Mouse (Mus musculus) kidney, postnatal 14 days (tissue): Measurements from ENCODE around the gene Cdc40.

Source experiments
- DNase-seq: peaks from one replicate; pipeline ENCODE4 v3.0.0; 2022; ENCODE audit warnings: mixed read lengths

The Cdc40 gene

DNA sequence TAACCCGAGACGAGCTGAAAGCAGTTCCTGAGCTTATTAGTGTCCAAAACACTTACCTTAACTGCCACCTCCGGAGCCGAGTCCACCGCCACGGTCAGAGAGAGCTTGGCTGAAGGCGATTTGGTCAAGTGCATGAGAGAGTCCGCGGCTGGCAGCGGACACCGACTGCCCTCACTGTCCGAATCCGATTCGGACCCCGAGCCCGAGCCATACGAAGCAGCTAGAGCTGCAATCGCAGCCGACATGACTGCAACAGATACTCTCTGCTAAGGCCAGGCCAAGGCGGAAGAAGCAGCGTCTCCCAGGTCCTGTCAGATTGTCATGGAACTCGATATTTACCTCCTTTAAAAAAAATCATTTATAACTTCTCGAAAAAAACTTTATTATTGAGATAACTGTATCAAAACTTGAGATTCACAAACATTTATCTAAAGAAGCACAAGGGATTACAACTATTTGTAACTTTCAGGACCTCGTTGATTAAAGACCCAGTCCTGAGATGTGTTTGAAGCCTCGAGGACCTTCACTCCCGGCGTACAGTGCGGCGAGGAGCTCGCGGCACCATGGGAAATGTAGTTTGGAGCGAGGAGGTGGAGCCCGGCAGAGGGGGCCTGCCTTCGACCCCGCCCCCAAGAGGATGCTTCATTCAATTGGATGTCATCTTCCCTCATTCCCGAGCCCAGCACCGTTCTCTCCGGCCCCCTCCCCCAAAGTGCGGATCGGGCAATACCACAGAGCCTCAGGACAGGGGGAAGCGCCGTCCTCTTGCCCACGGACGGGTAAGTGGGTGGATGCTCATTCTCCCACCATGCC is at the start of gene Cdc40, which contains the start of gene Wasf1:
Cdc40 (minus strand) TSS at position 481 of the 813 bp plus-strand sequence.
Wasf1 (plus strand) TSS at position 645 of the 813 bp plus-strand sequence.
- peak; percentile 98 for DNase-seq

DNA sequence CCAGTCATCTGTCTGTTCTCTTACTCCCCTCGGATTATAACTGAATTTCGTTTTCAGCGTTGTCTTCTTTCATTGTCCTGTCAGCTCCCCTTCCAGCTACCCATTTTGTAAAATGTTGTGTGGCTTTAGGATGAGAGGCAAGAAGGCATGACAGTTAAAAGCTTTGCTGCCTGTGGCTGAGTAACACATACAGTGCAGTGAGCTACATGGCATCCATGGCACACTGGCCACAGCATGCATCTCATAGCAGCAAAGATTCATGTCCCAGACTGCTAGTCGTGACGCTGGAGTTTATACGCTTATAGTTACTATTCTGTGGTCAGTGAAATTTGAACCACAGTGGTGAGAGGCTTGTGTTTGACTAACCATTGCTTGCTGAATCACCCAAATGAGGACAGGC is 36.4 kb upstream of the Cdc40 start:
- DNase-seq = no peak

DNA sequence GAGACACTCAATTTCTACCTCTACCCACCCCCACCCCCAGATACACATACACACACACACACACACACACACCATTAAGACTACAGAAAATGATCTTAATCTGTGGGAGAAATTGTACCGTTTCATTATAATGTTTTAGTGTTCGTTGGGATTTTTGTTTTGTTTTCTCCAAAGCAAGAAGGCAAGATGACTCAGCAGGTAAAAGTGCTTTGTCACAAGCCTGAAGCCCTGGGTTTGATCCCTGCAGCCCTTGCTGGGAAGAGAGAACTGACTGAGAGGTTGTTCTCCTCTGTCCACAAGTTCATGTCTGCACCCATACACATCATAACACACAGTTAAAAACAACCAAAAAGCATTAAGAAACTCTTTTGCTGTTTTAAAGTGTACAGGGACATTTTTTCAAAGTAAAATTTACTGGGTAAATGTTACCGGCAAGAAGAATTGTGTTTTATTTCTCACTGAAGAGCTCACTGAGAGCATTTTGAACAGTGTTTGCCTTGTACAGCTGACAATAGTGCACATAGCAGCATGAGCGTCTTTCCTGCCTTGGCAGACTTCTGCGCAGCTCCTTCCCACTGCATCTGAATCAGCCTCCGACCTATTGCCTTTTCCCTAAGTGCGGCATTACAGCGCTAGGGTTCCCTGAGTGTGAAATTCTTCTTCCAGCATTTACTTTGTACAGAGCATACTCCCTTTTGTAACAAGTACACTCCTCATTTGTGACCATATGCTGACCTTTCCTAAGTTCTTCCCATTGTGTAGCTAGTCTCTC is 35.7 kb upstream of the Cdc40 start:
- DNase-seq = no peak

DNA sequence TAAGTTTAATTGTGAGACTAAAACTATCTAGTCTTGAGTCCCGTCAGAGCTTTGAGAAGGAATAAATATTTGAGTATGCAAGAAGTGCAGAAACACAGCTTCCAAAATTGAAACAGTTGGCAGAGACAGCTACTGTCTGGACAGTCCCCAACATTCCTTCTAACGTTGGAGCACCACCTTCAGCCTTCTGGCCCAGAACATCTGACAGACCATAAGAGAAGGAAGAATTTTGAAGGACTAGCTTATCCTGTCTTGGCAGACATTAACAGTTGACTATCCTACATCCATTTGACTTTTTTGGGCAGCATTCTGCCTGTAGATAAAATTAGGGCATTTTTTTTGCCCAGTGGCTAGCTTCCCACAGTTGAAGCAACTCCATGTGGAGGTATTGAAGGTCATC is 32.1 kb upstream of the Cdc40 start:
- DNase-seq = no peak

DNA sequence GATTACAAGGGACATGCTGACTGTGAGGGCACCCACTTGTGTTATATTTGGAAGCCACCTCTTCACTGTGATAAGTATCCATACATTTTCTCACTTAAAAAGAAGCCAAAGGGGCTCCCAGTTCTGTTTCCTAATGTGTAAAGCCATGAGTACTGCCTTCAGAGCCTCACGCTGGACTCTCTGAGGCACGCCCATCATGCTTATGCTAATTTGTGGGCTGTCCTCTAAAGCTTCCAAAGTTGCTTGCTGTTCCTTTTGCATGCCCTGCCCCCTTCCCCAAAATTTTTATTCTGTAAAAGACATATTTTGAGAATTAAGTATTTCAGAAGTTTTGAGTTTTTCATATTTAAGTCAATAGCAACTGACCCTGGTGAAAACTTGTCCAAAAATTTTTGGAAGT is 27.7 kb upstream of the Cdc40 start:
- DNase-seq = peak; percentile 12

DNA sequence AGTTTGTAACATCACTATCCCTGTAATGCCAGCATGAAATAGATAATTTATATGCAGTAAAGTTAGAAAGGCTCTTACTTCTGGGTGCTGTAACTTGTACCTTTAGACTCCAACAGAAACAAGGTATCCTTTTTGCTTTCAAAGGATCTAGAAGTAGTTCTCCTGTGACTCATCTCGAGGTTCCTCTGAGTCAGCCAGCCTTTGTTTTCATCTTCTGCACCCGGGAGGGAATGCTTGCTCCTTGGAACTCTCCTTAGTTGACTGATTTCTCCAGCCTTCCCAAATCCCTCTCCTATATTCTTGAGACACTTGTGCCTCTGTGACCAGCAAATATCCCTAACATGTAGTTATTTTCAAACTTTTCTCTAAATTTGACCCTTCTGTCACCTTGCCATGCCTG is 25.5 kb upstream of the Cdc40 start:
- no peak for DNase-seq

DNA sequence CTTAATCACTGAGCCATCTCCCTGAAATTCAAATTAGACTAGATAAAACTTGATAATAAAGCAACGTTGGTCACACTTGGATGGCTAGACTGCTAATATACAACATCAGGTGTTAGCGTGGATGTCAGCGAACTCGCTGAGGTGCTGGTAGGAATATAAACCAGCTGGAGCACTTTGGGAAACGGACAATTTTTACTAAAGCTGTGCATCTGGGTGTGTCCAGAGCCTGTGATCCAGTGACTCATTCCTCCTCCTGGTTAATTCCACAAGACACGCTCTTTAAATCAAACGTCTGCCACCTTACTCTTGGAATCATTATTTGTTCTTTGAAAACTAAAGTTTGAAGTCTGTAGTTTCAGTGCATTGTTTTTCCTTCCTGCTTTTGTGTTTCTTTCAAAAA is 23.7 kb upstream of the Cdc40 start:
- no peak for DNase-seq

DNA sequence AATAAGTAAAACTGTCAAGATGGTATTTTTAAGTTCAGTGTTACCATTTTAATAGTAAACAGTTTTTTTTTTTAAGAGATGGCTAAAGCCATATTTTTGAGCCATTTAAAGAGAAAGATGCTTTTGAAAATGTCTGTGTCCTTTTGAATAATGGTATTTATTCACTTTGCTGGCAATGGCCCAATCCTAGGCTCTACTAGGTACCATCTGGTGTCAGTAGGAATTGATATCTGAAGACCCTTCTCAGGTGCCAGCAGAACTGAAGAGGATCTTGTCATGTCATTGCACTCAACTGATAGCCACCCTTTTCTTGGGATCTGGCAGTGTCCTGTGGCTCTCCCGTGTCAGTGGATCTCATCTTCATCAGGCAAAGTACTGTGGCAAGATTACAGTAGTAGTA is 23.0 kb upstream of the Cdc40 start:
- DNase-seq = no peak

DNA sequence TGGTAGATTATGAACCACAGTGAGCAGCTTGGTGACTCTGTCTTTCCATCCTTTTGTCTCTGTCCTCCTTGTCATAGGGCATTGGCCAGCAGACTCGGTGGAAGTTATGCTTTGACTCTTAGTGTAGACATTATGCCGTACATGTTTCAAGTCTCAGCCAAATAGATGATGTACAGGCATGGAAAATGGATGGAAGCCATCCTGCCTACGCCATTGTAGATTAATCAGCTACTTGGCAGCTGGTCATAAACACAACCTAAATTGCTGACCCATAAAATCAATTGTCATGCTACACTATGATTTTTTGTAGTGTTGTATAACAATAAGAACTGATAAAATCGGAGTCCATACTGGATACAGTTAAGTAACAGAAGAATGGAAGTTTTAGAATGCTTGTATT is 18.7 kb upstream of the Cdc40 start:
- no peak for DNase-seq

DNA sequence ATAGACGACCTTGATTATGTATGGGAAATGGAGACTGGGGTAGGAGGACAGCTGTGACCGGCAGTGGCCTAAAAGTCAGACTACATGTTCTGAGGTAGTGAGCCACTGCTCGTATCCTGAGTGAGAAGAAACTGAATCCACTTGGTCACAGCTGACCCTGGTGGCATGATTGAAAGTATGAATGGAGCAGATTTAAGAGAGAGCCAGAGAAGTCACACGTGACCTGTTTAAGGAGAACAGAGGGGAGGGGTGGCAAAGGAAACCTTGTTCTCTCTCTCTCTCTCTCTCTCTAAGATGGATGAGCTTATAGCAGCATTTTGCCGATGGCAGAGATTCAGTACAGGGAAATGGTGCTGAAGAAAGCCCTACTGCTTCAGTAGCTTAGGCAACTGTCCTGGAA is 13.5 kb upstream of the Cdc40 start:
- DNase-seq = no peak

DNA sequence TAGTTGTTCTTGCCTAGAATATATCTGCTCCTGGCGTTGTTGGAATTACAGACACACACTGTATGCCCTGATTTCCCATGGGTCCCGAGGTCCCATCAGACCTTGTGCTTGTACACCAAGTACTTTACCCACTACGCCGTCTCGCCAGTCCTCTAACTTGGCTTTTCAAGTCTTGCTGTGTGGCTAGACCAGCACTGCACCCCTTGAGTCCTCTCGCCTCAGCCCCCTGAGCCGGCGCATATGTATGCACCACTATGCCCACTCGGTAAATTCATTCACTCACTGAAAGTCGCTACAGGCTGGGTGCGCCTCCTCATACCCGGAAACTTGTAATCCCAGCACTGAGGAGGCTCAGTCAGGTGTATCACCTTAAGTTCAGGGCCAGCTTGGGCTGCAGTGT is 12.7 kb upstream of the Cdc40 start:
- DNase-seq = no peak

DNA sequence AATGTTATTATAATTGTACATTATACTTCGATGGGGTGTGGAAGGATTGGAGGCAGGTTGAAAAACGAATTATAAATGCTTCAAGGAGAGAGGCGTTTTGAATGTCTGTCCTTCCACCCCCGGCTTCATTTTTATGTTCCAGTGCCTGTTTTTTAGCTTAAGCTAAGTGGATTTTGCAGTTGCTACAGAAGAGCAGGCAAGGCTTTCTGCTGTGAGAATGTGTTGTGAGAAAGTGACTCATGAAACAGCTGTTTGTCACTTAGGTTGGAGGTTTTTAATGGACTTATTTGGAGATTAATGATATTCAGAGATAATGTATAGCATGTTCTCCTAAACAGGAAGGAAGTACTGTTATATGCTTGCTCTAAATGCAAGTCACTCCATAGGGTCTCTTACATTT is 6.0 kb upstream of the Cdc40 start:
- DNase-seq = no peak

DNA sequence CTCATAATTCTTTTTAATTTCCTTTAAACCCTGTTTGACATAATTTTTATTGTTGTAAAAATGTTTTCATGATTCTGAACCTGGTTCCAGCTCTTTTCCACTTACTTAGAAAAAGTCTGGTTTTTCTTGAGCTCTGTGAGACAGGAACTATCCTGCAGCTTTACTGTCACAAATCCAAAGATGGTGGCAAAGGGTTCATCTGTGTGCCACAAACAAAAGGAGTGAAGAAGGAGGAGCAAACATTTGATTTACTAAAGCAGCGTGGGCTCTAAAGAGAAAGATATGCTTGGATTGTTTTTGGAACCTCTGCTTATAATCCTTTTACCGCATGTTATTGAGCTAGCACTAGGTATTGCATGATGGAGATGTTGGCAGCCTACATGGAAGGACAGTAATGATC is 4.2 kb upstream of the Cdc40 start:
- DNase-seq = no peak

DNA sequence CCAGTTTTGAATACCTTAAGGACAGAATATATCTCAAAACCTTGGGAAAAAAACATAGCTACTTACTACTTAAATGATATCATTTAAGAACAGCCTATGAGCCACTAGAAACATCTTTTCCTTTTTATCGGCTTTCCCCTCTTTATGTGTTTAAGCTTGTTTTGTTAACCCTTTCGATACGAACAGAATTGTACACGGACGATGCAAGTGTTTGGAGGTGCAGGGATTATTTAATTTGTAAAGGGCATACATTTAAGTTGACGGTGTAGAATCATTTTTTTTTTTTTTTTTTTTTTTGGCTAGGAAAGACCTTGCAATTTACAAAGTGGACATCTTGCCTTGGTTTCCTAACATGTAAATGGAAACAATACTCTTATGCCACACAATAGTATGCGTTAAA is 2.3 kb upstream of the Cdc40 start:
- DNase-seq = no peak

DNA sequence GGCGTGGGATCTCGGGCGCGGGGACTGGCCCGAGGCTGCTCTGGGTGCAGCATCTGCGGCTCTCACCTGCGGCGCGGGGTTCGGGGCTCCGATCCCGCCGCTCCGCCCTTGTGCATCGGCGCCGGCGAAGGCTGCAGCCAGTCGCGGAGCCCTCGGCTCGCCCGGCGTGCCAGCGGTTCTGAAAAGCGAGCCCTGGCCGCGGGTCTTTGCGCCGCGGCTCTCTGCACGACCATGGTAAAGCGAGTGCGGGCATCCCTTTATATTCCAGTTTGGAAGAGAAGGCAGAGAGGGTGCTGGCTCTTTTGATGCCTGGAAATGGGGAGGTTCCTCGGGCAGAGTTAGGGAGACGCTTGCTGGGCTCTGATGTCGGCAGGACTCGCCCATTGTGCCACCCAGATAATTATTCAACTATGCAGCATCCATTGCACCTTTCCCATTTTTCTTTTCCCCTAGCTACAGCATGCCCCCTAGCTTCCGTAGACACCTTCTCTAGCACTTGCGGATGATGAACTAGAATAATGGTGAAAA is 1.2 kb upstream of the Cdc40 start:
- DNase-seq = peak; percentile 36

DNA sequence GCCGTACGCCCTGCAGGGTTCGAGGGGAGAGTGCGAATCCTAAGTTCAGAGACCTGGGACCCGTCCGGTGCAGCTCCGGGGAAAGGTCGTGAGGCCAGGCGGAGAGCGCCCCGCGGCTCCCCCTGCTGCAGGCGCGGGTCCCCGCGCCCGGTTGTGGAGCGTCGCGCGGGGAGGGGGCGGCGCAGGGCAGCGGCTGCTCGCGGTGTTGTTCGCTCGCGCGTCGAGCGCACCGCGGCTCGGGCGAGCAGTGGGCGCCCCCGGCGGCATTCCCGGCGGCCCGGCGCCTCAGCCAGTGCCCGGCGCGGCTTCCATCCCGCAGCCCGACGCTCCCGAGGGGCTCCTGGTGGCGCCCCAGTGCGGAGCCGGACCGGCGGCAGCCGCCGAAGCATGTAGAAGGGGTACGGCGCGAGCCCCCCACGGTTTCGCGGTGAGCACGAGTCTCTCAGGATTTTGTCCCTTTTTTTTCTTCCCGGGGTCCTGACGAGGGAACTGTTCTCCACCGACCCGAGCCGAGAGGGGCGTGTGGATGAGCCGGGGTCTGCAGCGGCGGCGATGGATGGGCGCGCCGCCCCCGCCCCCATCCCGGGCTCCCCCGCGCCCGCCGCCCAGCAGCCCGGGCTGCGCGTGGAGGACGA is 650 bp upstream of the Cdc40 start:
- DNase-seq = no peak

DNA sequence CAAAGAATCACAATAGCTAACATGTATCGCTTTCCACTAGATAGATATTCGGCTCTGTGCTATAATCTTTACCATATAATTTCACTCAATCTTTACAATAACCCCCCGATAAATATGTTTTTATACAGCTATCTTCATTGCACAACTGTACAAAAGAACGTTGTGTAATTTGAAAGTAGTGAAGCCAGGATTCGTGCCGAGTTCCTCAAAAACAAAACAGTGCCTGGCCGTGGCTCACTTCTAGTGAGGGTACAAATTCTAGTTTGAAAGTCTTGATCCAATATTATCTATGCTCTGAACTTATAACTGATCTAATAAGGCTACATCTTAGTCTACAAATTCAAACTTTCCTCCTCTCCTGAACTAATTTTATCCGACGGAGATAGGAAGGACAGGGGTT is 778 bp downstream of the Cdc40 start:
- DNase-seq = no peak

DNA sequence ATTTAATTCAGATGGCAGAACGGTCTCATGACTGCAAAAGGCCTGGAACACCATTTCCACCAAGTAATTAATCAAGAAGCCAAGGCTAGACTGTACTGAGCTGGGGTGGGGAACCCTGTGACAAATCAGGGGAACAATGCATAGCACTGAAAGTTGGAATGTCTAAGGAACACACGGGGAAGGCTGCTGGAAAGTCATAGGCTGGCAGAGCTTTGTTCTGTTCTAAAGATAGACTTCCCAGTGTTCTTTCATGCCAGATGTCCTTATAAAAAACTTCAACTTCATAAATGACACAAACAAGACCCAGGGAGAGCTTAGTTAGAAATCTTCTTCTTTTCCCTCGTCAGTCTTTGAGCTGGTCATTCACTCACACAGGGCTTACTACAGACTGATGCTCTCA is 1.9 kb downstream of the Cdc40 start:
- no peak for DNase-seq

DNA sequence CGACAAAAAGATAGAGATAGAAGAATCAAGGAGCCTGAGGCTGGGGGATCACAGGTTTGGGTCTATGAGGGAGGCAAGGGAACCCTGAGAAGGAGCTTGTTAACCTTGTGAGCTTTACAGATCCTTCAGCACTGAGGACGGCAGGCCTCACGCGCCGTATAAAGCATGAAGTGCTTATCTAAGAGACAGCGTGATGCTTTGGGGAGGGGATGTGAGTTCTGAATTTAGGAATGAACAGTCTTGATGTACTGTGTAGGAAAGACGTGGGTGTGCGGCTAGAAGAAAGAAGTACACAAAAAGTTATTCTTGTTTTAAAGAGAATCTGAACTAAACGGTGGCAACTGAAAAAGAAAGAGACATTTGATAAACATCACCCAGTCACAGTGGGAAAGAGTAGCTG is 3.1 kb downstream of the Cdc40 start:
- DNase-seq = no peak

DNA sequence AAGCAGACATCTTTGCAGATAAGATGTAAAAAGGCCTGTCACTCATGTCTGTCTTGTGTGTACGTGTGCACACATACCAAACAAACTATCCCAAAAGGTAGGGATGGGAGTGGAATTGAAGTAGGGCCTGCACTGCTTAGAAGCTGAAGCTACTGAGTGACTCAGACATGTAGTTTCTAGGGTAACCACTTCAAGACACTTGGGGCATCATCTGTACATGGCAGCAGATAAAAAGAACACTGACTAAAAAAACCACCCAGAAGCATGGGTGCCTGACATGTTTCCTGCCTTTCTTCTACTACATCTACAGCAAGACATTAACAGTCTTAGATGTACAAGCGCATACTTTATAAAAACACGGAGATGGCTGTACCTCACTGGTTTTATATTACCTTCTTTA is 4.9 kb downstream of the Cdc40 start:
- DNase-seq = no peak

DNA sequence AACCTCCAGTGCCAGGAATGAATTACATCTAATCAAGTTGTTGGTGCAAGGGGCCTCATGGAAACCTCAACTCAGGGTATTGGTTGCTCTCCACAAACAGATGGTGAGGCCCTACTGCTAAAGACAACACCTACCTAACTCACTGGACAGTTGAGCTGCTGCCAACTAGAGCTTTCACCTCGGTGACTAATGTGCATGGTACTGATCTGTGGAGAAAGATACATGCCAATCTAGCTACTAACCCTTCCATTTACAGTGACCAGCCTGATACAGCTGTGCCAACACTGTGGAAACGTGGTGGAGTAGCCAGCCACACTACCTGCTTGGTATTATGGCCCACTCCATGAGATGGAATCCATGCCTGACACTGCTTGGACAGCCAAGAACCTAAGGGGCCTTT is 11.1 kb downstream of the Cdc40 start:
- no peak for DNase-seq

DNA sequence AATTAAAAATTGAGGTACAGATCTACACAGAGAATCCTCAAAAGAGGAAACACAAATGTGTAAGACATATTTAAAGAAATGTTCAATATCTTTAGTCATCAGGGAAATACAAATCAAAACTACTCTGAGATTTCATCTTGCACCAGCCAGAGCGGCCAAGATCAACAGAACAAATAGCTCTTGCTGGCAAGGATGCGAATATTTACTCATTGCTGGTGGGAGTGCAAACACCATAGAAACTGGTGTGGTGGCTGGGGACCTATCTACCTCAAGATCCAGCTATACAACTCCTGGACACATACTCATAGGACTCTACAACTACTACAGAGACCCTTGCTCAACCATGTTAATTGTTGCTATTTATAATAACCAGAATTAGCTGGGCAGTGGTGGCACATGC is 11.8 kb downstream of the Cdc40 start:
- no peak for DNase-seq

DNA sequence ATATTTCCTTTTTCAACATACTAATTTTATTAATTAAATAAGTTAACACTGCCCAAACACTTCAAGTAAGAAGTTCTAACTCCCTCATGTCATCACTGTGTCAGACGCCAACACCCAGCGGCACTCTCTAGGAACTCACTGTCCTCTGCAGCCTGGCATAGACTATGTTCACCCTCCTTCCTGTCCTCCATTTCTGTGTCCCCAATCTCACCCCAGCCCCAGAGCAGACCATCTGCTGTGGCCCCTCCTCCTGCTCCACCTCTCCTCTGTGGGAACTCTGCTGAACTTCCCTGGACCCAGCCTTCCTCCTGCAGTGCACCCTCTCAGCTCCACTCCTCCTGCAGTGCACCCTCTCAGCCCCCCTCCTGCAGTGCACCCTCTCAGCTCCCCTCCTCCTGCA is 15.0 kb downstream of the Cdc40 start:
- no peak for DNase-seq

DNA sequence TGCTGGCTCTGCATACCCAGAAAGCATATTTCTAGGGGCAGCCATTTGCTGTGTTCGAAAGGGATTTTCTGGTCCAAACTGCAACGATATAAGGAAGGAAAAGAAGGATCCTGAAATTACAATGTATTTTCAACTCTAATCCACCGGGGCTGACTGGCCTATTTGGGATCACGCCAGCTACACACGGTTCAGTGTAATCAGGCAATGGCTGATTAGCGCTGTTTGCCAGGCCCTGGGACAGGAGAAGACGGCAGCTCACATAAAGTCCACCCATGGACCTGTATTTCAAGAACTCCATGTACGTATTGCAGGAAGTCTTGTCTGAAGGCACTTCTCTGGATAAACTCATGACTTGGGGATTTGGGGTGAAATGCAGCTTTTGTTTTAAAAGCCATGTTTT is 25.5 kb downstream of the Cdc40 start:
- DNase-seq = no peak
